Mouse (Mus musculus) intestine, embryonic 15.5 days (tissue): ENCODE measurements around the gene Glt6d1. TPM values are rescaled to one million over a fixed set of nuclear protein-coding genes. Genes with fewer than 3 reads are reported as not detected.

ENCODE experiments used
- polyA plus RNA-seq: library from polyadenylated mRNA; unstranded; fragments of >200 nt; fragmentation: Nextera tagmentation; extraction: Ambion mirVana; gene quantifications from 2 replicates; pipeline ENCODE4 v1.2.1, GENCODE M21; 2015

Glt6d1 gene
- polyA plus RNA-seq, 1 experiment from 2014 or later: not detected

Other genes starting within 250 kb of the Glt6d1 start
- 297 and 389 TPM in 2 replicates for gene Mamdc4, start 241.0 kb downstream of the Glt6d1 start, polyA plus RNA-seq
- gene Phpt1, start 240.6 kb downstream of the Glt6d1 start, polyA plus RNA-seq: 163 and 190 TPM in 2 replicates
- gene Ajm1, start 234.1 kb downstream of the Glt6d1 start, polyA plus RNA-seq: 1.7 and 2.9 TPM in 2 replicates
- 65.5 and 69.7 TPM in 2 replicates for gene Rabl6, start 207.3 kb downstream of the Glt6d1 start, polyA plus RNA-seq
- gene Ccdc183, start 198.2 kb downstream of the Glt6d1 start, polyA plus RNA-seq: 0.13 and 0.16 TPM in 2 replicates
- 22.2 and 23.8 TPM in 2 replicates for gene Tmem141, start 193.8 kb downstream of the Glt6d1 start, polyA plus RNA-seq
- 3.5 and 4.7 TPM in 2 replicates for gene Fcna, start 187.8 kb downstream of the Glt6d1 start, polyA plus RNA-seq
- gene Lcn8, start 162.7 kb downstream of the Glt6d1 start, polyA plus RNA-seq: not detected in 2 replicates
- not detected in 2 replicates for gene Lcn5, start 157.9 kb downstream of the Glt6d1 start, polyA plus RNA-seq
- not detected in 2 replicates for gene Lcn6, start 139.1 kb downstream of the Glt6d1 start, polyA plus RNA-seq
- gene Lcn10, start 133.1 kb downstream of the Glt6d1 start, polyA plus RNA-seq: not detected in 2 replicates
- not detected in 2 replicates for gene Obp2a, start 115.8 kb downstream of the Glt6d1 start, polyA plus RNA-seq
- 87.2 and 98.7 TPM in 2 replicates for gene Bmyc, start 109.1 kb downstream of the Glt6d1 start, polyA plus RNA-seq
- not detected in 2 replicates for gene Obp2b, start 78.8 kb downstream of the Glt6d1 start, polyA plus RNA-seq
- not detected in 2 replicates for gene Lcn3, start 50.3 kb downstream of the Glt6d1 start, polyA plus RNA-seq
- not detected in 2 replicates for gene Lcn11, start 38.8 kb downstream of the Glt6d1 start, polyA plus RNA-seq
- not detected in 2 replicates for gene Gm13539, start 33.6 kb downstream of the Glt6d1 start, polyA plus RNA-seq
- gene Lcn9, start 7.3 kb upstream of the Glt6d1 start, polyA plus RNA-seq: not detected in 2 replicates
- not detected in 2 replicates for gene Sohlh1, start 31.4 kb upstream of the Glt6d1 start, polyA plus RNA-seq
- 0.53 and 0.67 TPM in 2 replicates for gene Kcnt1, start 47.9 kb upstream of the Glt6d1 start, polyA plus RNA-seq
- gene Camsap1, start 167.4 kb upstream of the Glt6d1 start, polyA plus RNA-seq: 11.3 and 15.6 TPM in 2 replicates
- 82.2 and 84.1 TPM in 2 replicates for gene Ubac1, start 205.9 kb upstream of the Glt6d1 start, polyA plus RNA-seq